Mouse (Mus musculus) midbrain, embryonic 13.5 days (tissue): ENCODE data around the gene Frrs1l. TPM values are rescaled to one million over a fixed set of nuclear protein-coding genes. Genes with fewer than 3 reads are reported as not detected.

Experiments used
- ATAC-seq: fragments of 200-750 bp; cut with Nextera tagmentation; 2 replicates; pipeline ENCODE4 v1.8.0; 2017; ENCODE audit warnings: mild to moderate bottlenecking, moderate TSS enrichment, moderate library complexity
- H3K27ac ChIP-seq: fragments of 300-500 bp; sonication (generic); 2 replicates; pipeline ENCODE4 v1.5.1; 2015; ENCODE audit warnings: inconsistent platforms, mild to moderate bottlenecking, moderate library complexity
- H3K27me3 ChIP-seq: fragments of 300-500 bp; sonication (generic); 2 replicates; pipeline ENCODE4 v1.6.1; 2015; ENCODE audit warnings: mild to moderate bottlenecking, inconsistent platforms
- H3K36me3 ChIP-seq: fragments of 300-500 bp; sonication (generic); 2 replicates; pipeline ENCODE4 v1.6.1; 2015; ENCODE audit warnings: mild to moderate bottlenecking, inconsistent platforms
- H3K4me1 ChIP-seq: fragments of 300-500 bp; sonication (generic); replicated peaks from 2 replicates; pipeline ENCODE4 v1.6.1; 2015; ENCODE audit warnings: inconsistent platforms
- H3K4me2 ChIP-seq: fragments of 300-500 bp; sonication (generic); replicated peaks from 2 replicates; pipeline ENCODE4 v1.6.1; 2015; ENCODE audit warnings: moderate library complexity, mild to moderate bottlenecking, inconsistent platforms
- H3K4me3 ChIP-seq: fragments of 300-500 bp; sonication (generic); replicated peaks from 2 replicates; pipeline ENCODE4 v1.5.1; 2015; ENCODE audit warnings: mild to moderate bottlenecking, inconsistent platforms
- H3K9ac ChIP-seq: fragments of 300-500 bp; sonication (generic); replicated peaks from 2 replicates; pipeline ENCODE4 v1.6.1; 2015; ENCODE audit warnings: mild to moderate bottlenecking, inconsistent platforms
- H3K9me3 ChIP-seq: fragments of 300-500 bp; sonication (generic); 2 replicates; pipeline ENCODE4 v1.6.1; 2016; ENCODE audit warnings: mild to moderate bottlenecking, inconsistent platforms
- WGBS: fragments of 180-500 bp; shearing (Covaris S2); methylation state at CpG from one replicate; pipeline ENCODE4 v1.1.7; 2015; 5-methylcytosine and 5-hydroxymethylcytosine counted together
- polyA plus RNA-seq: library from polyadenylated mRNA; unstranded; fragments of >200 nt; fragmentation: Nextera tagmentation; extraction: Ambion mirVana; gene quantifications from 2 replicates; pipeline ENCODE4 v1.2.1, GENCODE M21; 2015

Frrs1l gene
- polyA plus RNA-seq, 1 experiment from 2014 or later = 12.0 TPM

DNA sequence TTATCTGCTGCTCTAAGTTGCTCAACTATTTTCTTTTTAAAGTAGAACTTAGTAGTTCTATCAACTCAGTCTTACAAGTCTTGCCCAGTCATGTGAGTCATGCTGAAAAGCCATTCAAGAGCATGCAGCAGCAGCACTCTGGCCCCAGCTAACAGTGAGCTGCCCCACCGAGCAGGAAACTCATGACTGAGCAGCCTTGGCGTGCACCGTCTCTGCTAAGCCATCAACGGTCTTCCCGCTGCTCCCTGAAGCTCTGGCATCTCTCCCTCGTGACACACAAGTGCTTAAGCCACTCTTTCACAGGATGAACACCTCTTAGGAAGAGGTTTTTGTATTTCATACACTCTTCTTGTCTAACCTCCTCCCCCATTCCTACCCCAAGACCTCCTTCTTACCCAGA lies 53.1 kb downstream of the Frrs1l start:
- peaks cover 25% of the 10 kb centered on the region for H3K36me3 ChIP-seq
- no peak overlapping the region for H3K4me2 ChIP-seq
- H3K9me3 ChIP-seq = no peaks in the 10 kb centered on the region
- no peaks in the 10 kb centered on the region for H3K27me3 ChIP-seq
- ATAC-seq = no peak
- H3K9ac ChIP-seq = no peak overlapping the region
- no peak overlapping the region for H3K4me3 ChIP-seq
- no peak overlapping the region for H3K27ac ChIP-seq
- peaks cover 5% of the 10 kb centered on the region for H3K4me1 ChIP-seq
- WGBS = 60% methylated on average over 6 of the region's 6 CpGs

- ATAC-seq = no peak
- H3K36me3 ChIP-seq = peaks cover 25% of the 10 kb centered on the region
- no peak overlapping the region for H3K4me3 ChIP-seq
- 67% methylated on average over 1 of the region's 1 CpGs for WGBS
- no peak overlapping the region for H3K27ac ChIP-seq
- H3K4me2 ChIP-seq = no peak overlapping the region
- no peak overlapping the region for H3K9ac ChIP-seq
- H3K4me1 ChIP-seq = no peaks in the 10 kb centered on the region
- H3K9me3 ChIP-seq = no peaks in the 10 kb centered on the region
- H3K27me3 ChIP-seq = no peaks in the 10 kb centered on the region
Observed at GRCm38 (mm10) chr4:56935327-56935726, 54.9 kb downstream of the Frrs1l start.

- Histone ChIP-seq H3K4me2 (no peak overlapping the region), H3K9ac (no peak overlapping the region), H3K27me3 (no peaks in the 10 kb centered on the region), H3K4me1 (no peaks in the 10 kb centered on the region), H3K9me3 (no peaks in the 10 kb centered on the region), H3K36me3 (peaks cover 25% of the 10 kb centered on the region), H3K27ac (no peak overlapping the region), H3K4me3 (no peak overlapping the region)
- WGBS = 95% methylated on average over 4 of the region's 4 CpGs
- no peak for ATAC-seq
Observed at GRCm38 (mm10) chr4:56933154-56933553, 57.0 kb downstream of the Frrs1l start.

DNA sequence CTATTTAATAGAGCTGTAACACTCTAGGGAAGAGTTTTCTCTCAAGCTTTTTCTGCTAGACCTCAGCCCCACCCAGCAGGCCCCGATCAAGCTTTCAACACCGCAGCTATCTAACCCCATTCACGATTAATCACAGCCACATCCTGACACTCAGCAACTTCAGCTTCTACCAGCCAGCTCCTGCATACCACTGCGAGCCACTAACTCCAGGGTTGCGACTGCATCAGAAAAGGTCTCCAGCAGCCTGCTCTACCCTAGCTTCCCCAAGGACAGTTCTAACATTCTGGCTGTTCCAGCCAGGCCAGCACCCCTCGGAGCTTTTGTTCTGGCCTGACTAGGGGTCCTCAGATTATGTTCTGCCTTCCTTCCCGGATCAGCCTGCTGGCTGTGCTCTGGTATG lies 58.1 kb downstream of the Frrs1l start:
- H3K9me3 ChIP-seq = no peaks in the 10 kb centered on the region
- no peaks in the 10 kb centered on the region for H3K4me1 ChIP-seq
- no peak overlapping the region for H3K4me2 ChIP-seq
- no peak overlapping the region for H3K9ac ChIP-seq
- no peak overlapping the region for H3K27ac ChIP-seq
- no peak for ATAC-seq
- WGBS = 46% methylated on average over 7 of the region's 7 CpGs
- peaks cover 25% of the 10 kb centered on the region for H3K36me3 ChIP-seq
- no peak overlapping the region for H3K4me3 ChIP-seq
- H3K27me3 ChIP-seq = no peaks in the 10 kb centered on the region

- no peaks in the 10 kb centered on the region for H3K4me1 ChIP-seq
- 89% methylated on average over 4 of the region's 4 CpGs for WGBS
- H3K9ac ChIP-seq = no peak overlapping the region
- no peak overlapping the region for H3K4me3 ChIP-seq
- H3K36me3 ChIP-seq = peaks cover 22% of the 10 kb centered on the region
- no peaks in the 10 kb centered on the region for H3K27me3 ChIP-seq
- no peak for ATAC-seq
- no peak overlapping the region for H3K27ac ChIP-seq
- no peak overlapping the region for H3K4me2 ChIP-seq
- H3K9me3 ChIP-seq = no peaks in the 10 kb centered on the region
Observed at GRCm38 (mm10) chr4:56930312-56930711, 59.9 kb downstream of the Frrs1l start.

- H3K9ac ChIP-seq = no peak overlapping the region
- no peak overlapping the region for H3K4me3 ChIP-seq
- ATAC-seq = no peak
- H3K36me3 ChIP-seq = peaks cover 36% of the 10 kb centered on the region
- no peaks in the 10 kb centered on the region for H3K9me3 ChIP-seq
- H3K4me2 ChIP-seq = no peak overlapping the region
- H3K27ac ChIP-seq = no peak overlapping the region
- no peaks in the 10 kb centered on the region for H3K27me3 ChIP-seq
- 84% methylated on average over 4 of the region's 4 CpGs for WGBS
- H3K4me1 ChIP-seq = no peaks in the 10 kb centered on the region
Observed at GRCm38 (mm10) chr4:56926971-56927370, 63.2 kb downstream of the Frrs1l start.

DNA sequence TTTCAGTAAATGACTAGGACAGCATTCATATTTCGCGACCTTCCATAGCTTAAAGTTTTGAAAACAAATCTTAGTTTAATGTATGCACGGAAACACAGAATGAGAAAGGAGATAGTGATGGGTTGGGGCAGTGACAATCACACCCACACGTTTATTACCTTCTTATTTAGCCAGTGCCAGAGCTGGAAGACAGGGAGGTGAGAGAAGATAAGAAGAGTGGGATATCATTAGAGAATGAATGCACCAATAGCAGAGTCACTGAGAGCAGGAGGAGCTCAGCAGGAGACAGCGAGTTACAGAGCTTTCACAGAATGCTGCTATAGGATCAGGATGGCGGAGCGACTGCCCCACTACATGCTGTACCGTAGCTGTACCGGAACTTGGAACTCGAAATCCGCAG lies 68.0 kb downstream of the Frrs1l start:
- peaks cover 46% of the 10 kb centered on the region for H3K36me3 ChIP-seq
- H3K9ac ChIP-seq = no peak overlapping the region
- no peak overlapping the region for H3K4me3 ChIP-seq
- no peak overlapping the region for H3K27ac ChIP-seq
- 97% methylated on average over 11 of the region's 11 CpGs for WGBS
- H3K9me3 ChIP-seq = no peaks in the 10 kb centered on the region
- H3K27me3 ChIP-seq = no peaks in the 10 kb centered on the region
- H3K4me1 ChIP-seq = no peaks in the 10 kb centered on the region
- H3K4me2 ChIP-seq = no peak overlapping the region
- no peak for ATAC-seq

GRCm38 (mm10) chr4:56915732-56916325 lies 74.4 kb downstream of the Frrs1l start:
- Histone ChIP-seq H3K27me3 (no peaks in the 10 kb centered on the region), H3K4me3 (no peak overlapping the region), H3K36me3 (peaks cover 44% of the 10 kb centered on the region), H3K4me1 (no peaks in the 10 kb centered on the region), H3K9ac (no peak overlapping the region), H3K9me3 (no peaks in the 10 kb centered on the region), H3K4me2 (no peak overlapping the region), H3K27ac (no peak overlapping the region)
- 96% methylated on average over 15 of the region's 15 CpGs for WGBS
- ATAC-seq = no peak

DNA sequence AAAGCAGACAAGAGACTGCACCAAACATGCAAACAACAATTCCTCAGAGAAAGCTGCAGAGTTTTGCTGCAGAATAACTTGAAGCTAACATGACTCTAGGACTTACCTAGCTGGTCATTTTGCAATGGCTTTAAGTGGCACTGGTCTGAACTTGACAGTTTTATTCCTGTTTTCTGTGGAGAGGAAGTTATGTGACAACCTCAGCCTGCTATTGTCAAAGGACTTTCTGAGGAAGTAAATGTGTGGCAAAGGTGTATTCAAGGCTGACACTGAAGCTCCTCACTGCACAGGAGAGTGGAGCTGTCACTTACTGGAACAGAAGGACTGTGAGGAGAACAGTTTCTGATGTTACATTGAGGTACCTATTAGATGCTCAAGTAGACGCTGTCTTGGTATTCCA lies 75.4 kb downstream of the Frrs1l start:
- 80% methylated on average over 1 of the region's 1 CpGs for WGBS
- Histone ChIP-seq H3K4me2 (no peak overlapping the region), H3K27ac (no peak overlapping the region), H3K4me1 (no peaks in the 10 kb centered on the region), H3K9ac (no peak overlapping the region), H3K4me3 (no peak overlapping the region), H3K9me3 (no peaks in the 10 kb centered on the region), H3K27me3 (no peaks in the 10 kb centered on the region), H3K36me3 (peaks cover 51% of the 10 kb centered on the region)
- no peak for ATAC-seq

- H3K36me3 ChIP-seq = peaks cover 55% of the 10 kb centered on the region
- H3K4me1 ChIP-seq = no peaks in the 10 kb centered on the region
- no peaks in the 10 kb centered on the region for H3K9me3 ChIP-seq
- WGBS = 94% methylated on average over 6 of the region's 6 CpGs
- H3K27me3 ChIP-seq = no peaks in the 10 kb centered on the region
- no peak overlapping the region for H3K27ac ChIP-seq
- H3K4me3 ChIP-seq = no peak overlapping the region
- H3K9ac ChIP-seq = no peak overlapping the region
- H3K4me2 ChIP-seq = no peak overlapping the region
- no peak for ATAC-seq
Observed at GRCm38 (mm10) chr4:56914338-56914737, 75.9 kb downstream of the Frrs1l start.

GRCm38 (mm10) chr4:56912382-56913001 lies 77.7 kb downstream of the Frrs1l start:
- Histone ChIP-seq H3K4me1 (no peaks in the 10 kb centered on the region), H3K9me3 (no peaks in the 10 kb centered on the region), H3K36me3 (peaks cover 62% of the 10 kb centered on the region), H3K27ac (no peak overlapping the region), H3K27me3 (no peaks in the 10 kb centered on the region), H3K9ac (no peak overlapping the region), H3K4me2 (no peak overlapping the region), H3K4me3 (no peak overlapping the region)
- WGBS = 78% methylated on average over 7 of the region's 7 CpGs
- ATAC-seq = no peak

DNA sequence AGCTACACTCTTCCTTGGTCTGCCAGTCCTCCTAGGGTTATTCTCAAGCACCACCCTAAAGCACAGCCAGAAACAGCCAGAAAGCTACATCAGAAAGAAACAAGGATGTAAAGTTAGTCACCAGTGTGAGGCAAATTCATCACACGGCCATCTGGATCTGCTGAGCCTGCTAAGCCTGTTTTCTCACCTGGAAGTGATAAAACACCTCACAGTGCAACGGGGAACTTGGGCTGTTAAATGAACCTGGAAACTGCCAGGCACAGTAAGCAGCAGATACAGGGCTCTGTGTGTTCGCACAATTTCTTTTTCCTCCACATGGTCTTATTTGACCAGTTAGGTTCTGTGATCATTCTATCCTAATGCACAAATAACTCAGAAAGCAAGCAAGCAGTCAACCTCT lies 80.6 kb downstream of the Frrs1l start:
- H3K27ac ChIP-seq = no peak overlapping the region
- no peaks in the 10 kb centered on the region for H3K9me3 ChIP-seq
- H3K9ac ChIP-seq = no peak overlapping the region
- no peaks in the 10 kb centered on the region for H3K27me3 ChIP-seq
- H3K4me2 ChIP-seq = no peak overlapping the region
- ATAC-seq = no peak
- H3K4me3 ChIP-seq = no peak overlapping the region
- WGBS = 90% methylated on average over 3 of the region's 3 CpGs
- peaks cover 55% of the 10 kb centered on the region for H3K36me3 ChIP-seq
- no peaks in the 10 kb centered on the region for H3K4me1 ChIP-seq

GRCm38 (mm10) chr4:56907671-56908070 lies 82.5 kb downstream of the Frrs1l start:
- no peak for ATAC-seq
- no peak overlapping the region for H3K9ac ChIP-seq
- WGBS = 95% methylated on average over 5 of the region's 5 CpGs
- H3K4me3 ChIP-seq = no peak overlapping the region
- H3K27me3 ChIP-seq = no peaks in the 10 kb centered on the region
- peaks cover 58% of the 10 kb centered on the region for H3K36me3 ChIP-seq
- H3K9me3 ChIP-seq = no peaks in the 10 kb centered on the region
- H3K27ac ChIP-seq = no peak overlapping the region
- H3K4me2 ChIP-seq = no peak overlapping the region
- H3K4me1 ChIP-seq = no peaks in the 10 kb centered on the region
